Mouse (Mus musculus) embryonic fibroblast, embryonic 13.5 days (primary cell): ENCODE results near the gene Zcchc7.

ENCODE experiments used
- CTCF ChIP-seq: IDR thresholded peaks from 2 replicates; pipeline ENCODE4 v1.5.1; 2011; ENCODE audit warnings: mild to moderate bottlenecking, control low read depth, low read length, moderate library complexity, borderline replicate concordance; ENCODE audit not compliant: insufficient read depth
- POLR2A ChIP-seq: IDR thresholded peaks from 2 replicates; pipeline ENCODE4 v1.6.1; 2011; ENCODE audit warnings: low read depth, mild to moderate bottlenecking, control low read depth, low read length, moderate library complexity

DNA sequence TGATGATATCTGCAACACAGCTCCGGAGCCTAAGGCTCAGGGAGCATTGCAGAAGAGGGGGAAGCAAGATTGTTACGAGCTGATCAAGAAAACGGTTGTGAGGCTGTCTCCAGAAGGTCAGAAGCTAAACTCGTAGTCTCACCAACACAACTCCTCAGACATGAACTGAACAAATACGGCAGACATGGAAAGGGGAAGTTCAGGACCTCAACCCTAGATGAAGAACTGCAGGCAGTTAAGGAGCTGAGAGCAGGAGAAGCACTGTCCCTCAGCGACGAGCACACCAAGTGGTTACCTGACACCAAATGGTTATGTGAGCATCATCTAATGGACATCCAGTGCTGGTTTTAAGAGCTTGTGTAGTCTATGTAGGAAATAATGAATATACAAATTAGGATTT is 60.9 kb downstream of the Zcchc7 start:
- TF ChIP-seq CTCF (no peak), POLR2A (no peak)
